Mouse (Mus musculus) hindbrain, embryonic 11.5 days (tissue): ENCODE measurements at regions not wholly inside any gene's neighbourhood (a gene's known extent, or its start where the extent isn't known, plus 50 kb on each side); places are given as distances from the start of the nearest gene placed in this dataset.

ENCODE experiments used
- ATAC-seq: fragments of 200-750 bp; cut with Nextera tagmentation; 2 replicates; pipeline ENCODE4 v1.8.0; 2017; ENCODE audit warnings: mild to moderate bottlenecking, moderate TSS enrichment, moderate library complexity; ENCODE audit not compliant: low FRiP score
- DNase-seq: peaks from one replicate; pipeline ENCODE4 v3.0.0-alpha.2; 2015; ENCODE audit warnings: low spot score
- H3K27ac ChIP-seq: fragments of 300-500 bp; sonication (generic); 2 replicates; pipeline ENCODE4 v1.5.1; 2014; ENCODE audit warnings: mild to moderate bottlenecking, low read depth, low read length
- H3K27me3 ChIP-seq: fragments of 300-500 bp; sonication (generic); 2 replicates; pipeline ENCODE4 v1.6.1; 2014; ENCODE audit warnings: mild to moderate bottlenecking, low read length, moderate library complexity, mixed read lengths; ENCODE audit not compliant: control insufficient read depth, insufficient read depth
- H3K36me3 ChIP-seq: fragments of 300-500 bp; sonication (generic); 2 replicates; pipeline ENCODE4 v1.6.1; 2014; ENCODE audit warnings: mild to moderate bottlenecking, low read length, moderate library complexity, mixed read lengths; ENCODE audit not compliant: control insufficient read depth, insufficient read depth
- H3K4me1 ChIP-seq: fragments of 300-500 bp; sonication (generic); replicated peaks from 2 replicates; pipeline ENCODE4 v1.6.1; 2014; ENCODE audit warnings: low read length, mixed read lengths; ENCODE audit not compliant: control insufficient read depth, insufficient read depth
- H3K4me2 ChIP-seq: fragments of 300-500 bp; sonication (generic); replicated peaks from 2 replicates; pipeline ENCODE4 v1.6.1; 2014; ENCODE audit warnings: mild to moderate bottlenecking, low read depth, low read length
- H3K4me3 ChIP-seq: fragments of 300-500 bp; sonication (generic); 2 replicates; pipeline ENCODE4 v1.5.1; 2014; ENCODE audit warnings: low read depth, low read length
- H3K9ac ChIP-seq: fragments of 300-500 bp; sonication (generic); 2 replicates; pipeline ENCODE4 v1.6.1; 2014; ENCODE audit warnings: low read depth, low read length
- H3K9me3 ChIP-seq: fragments of 300-500 bp; sonication (generic); 2 replicates; pipeline ENCODE4 v1.6.1; 2016; ENCODE audit warnings: low read length; ENCODE audit not compliant: control insufficient read depth
- WGBS: fragments of 180-500 bp; shearing (Covaris S2); extraction: QIAGEN DNeasy Blood & Tissue Kit; methylation state at CpG from one replicate; pipeline ENCODE4 v1.1.7; 2014; 5-methylcytosine and 5-hydroxymethylcytosine counted together

- no peak for ATAC-seq
- H3K27me3 ChIP-seq = no peaks in the 10 kb centered on the region
- H3K9ac ChIP-seq = no peak overlapping the region
- H3K4me3 ChIP-seq = no peak overlapping the region
- no peak overlapping the region for H3K27ac ChIP-seq
- 89% methylated on average over 2 of the region's 2 CpGs for WGBS
- no peaks in the 10 kb centered on the region for H3K9me3 ChIP-seq
- H3K4me1 ChIP-seq = no peaks in the 10 kb centered on the region
- DNase-seq = no peak
- no peak overlapping the region for H3K4me2 ChIP-seq
- H3K36me3 ChIP-seq = no peaks in the 10 kb centered on the region
These were observed 417.3 kb upstream of the Adamts5 start for GRCm38 (mm10) chr16:86318898-86319297.

DNA sequence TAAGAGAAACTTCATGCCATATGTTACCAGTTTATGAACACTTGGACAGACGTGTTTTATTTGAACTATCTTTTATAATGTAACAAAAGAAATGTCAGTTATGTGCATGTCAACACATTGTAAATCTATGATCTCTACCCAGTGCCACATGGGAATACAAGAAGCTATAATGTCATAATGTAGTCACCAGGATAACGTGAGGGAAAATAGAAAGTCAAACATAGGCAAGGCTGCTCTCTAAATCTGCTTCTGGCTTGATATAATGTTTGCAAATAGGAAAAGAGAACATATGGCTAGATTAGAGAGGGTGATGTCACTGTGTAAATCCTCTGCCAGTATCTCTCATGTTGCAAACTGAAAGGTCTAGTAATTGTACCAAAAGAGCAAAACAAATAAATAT, 408.1 kb upstream of the Adamts5 start:
- Histone ChIP-seq H3K9me3 (no peaks in the 10 kb centered on the region), H3K36me3 (no peaks in the 10 kb centered on the region), H3K4me2 (no peak overlapping the region), H3K9ac (no peak overlapping the region), H3K4me1 (no peaks in the 10 kb centered on the region), H3K4me3 (no peak overlapping the region), H3K27ac (no peak overlapping the region), H3K27me3 (no peaks in the 10 kb centered on the region)
- DNase-seq (no peak), ATAC-seq (no peak)
- 73% methylated on average over 2 of the region's 2 CpGs for WGBS

- 93% methylated on average over 2 of the region's 2 CpGs for WGBS
- Histone ChIP-seq H3K4me3 (no peak overlapping the region), H3K9ac (no peak overlapping the region), H3K27ac (no peak overlapping the region), H3K36me3 (no peaks in the 10 kb centered on the region), H3K4me1 (no peaks in the 10 kb centered on the region), H3K9me3 (no peaks in the 10 kb centered on the region), H3K27me3 (no peaks in the 10 kb centered on the region), H3K4me2 (no peak overlapping the region)
- no peak for ATAC-seq
- DNase-seq = no peak
These were observed 402.2 kb upstream of the Adamts5 start for GRCm38 (mm10) chr16:86303869-86304268.

- peak; percentile 43; the same call in 1 of the 2 replicates for ATAC-seq
- Histone ChIP-seq H3K36me3 (no peaks in the 10 kb centered on the region), H3K9me3 (no peaks in the 10 kb centered on the region), H3K4me1 (no peaks in the 10 kb centered on the region), H3K4me2 (no peak overlapping the region), H3K27me3 (no peaks in the 10 kb centered on the region), H3K27ac (no peak overlapping the region), H3K4me3 (no peak overlapping the region), H3K9ac (no peak overlapping the region)
- 76% methylated on average over 3 of the region's 3 CpGs for WGBS
- peak; percentile 5 for DNase-seq
These were observed 401.0 kb upstream of the Adamts5 start for GRCm38 (mm10) chr16:86302451-86303145.

- WGBS = 89% methylated on average over 2 of the region's 2 CpGs
- Histone ChIP-seq H3K4me1 (no peaks in the 10 kb centered on the region), H3K27me3 (no peaks in the 10 kb centered on the region), H3K4me2 (no peak overlapping the region), H3K9me3 (no peaks in the 10 kb centered on the region), H3K27ac (no peak overlapping the region), H3K9ac (no peak overlapping the region), H3K4me3 (no peak overlapping the region), H3K36me3 (no peaks in the 10 kb centered on the region)
- DNase-seq (no peak), ATAC-seq (no peak)
These were observed 392.8 kb upstream of the Adamts5 start for GRCm38 (mm10) chr16:86294436-86294835.

DNA sequence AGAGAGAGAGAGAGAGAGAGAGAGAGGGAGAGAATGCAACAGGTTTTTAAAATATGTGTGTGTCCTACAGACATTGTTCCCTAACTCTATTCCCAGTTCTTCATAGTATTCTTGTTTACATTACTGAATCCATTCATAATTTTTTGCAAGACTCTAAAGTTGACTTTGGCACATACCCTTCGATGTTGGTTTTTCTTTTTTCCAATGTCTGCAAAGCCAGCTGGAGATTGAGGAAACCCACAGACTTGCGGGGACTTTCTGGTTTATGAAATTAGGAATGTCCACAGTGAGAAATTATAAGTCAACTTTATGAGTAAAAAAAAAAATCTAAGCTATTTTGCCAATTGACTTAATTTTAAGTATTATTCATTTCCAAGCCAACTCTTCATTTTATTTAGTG, 379.7 kb upstream of the Adamts5 start:
- ATAC-seq = no peak
- Histone ChIP-seq H3K4me2 (no peak overlapping the region), H3K36me3 (no peaks in the 10 kb centered on the region), H3K27ac (no peak overlapping the region), H3K9me3 (no peaks in the 10 kb centered on the region), H3K9ac (no peak overlapping the region), H3K27me3 (no peaks in the 10 kb centered on the region), H3K4me3 (no peak overlapping the region), H3K4me1 (no peaks in the 10 kb centered on the region)
- 89% methylated on average over 2 of the region's 2 CpGs for WGBS
- DNase-seq = no peak

GRCm38 (mm10) chr16:86277031-86277430, 375.4 kb upstream of the Adamts5 start:
- DNase-seq = no peak
- no peak overlapping the region for H3K4me2 ChIP-seq
- WGBS = 91% methylated on average over 1 of the region's 1 CpGs
- no peaks in the 10 kb centered on the region for H3K4me1 ChIP-seq
- H3K27me3 ChIP-seq = no peaks in the 10 kb centered on the region
- no peaks in the 10 kb centered on the region for H3K36me3 ChIP-seq
- no peak overlapping the region for H3K9ac ChIP-seq
- no peaks in the 10 kb centered on the region for H3K9me3 ChIP-seq
- no peak overlapping the region for H3K27ac ChIP-seq
- H3K4me3 ChIP-seq = no peak overlapping the region
- ATAC-seq = no peak

DNA sequence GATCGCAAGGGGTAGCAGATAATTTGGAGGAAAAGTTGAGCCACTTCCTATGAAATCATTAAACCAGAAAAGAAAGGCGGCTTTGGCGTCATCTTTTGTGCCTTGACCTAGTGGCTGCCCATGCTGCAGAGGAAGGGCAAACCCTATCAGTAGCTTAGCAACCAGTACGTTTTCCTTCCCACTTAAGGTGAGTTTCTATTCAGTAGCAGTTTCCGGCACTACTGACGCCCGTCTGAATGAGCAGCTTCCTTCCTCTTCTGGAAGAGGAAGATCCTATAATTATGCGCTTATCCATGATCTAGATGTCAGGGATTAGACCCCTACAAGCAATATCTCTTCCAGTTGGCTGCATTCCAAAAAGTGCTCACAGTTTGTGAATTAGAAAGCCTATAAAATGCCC, 360.0 kb upstream of the Adamts5 start:
- ATAC-seq (no peak), DNase-seq (no peak)
- Histone ChIP-seq H3K36me3 (no peaks in the 10 kb centered on the region), H3K27me3 (no peaks in the 10 kb centered on the region), H3K9ac (no peak overlapping the region), H3K4me3 (no peak overlapping the region), H3K4me2 (no peak overlapping the region), H3K27ac (no peak overlapping the region), H3K4me1 (no peaks in the 10 kb centered on the region), H3K9me3 (no peaks in the 10 kb centered on the region)
- WGBS = 67% methylated on average over 8 of the region's 8 CpGs

DNA sequence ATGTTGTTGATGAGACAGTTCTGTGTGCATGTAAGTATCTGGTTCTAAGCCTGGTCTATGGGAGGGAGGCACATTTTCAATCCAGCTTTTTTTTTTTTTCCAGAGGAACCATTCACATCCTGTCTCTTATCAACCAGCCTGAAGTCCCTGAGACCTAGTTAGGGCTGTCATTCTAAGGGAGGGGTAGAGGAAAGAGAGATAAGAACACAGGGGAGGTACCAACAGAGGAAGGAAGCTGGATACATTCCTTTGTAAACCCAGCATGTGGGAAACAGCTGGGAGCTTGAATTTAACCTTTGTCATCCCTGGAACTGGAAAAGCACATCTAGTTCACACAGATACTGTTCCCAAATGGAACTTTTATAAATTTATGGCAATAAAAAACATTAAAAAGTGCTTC, 351.0 kb upstream of the Adamts5 start:
- DNase-seq = no peak

More for the DNA sequence above, 351.0 kb upstream of the Adamts5 start:
- H3K27ac ChIP-seq = no peak overlapping the region
- no peaks in the 10 kb centered on the region for H3K36me3 ChIP-seq
- no peaks in the 10 kb centered on the region for H3K9me3 ChIP-seq
- no peaks in the 10 kb centered on the region for H3K27me3 ChIP-seq
- no peaks in the 10 kb centered on the region for H3K4me1 ChIP-seq
- no peak overlapping the region for H3K4me2 ChIP-seq
- no peak for ATAC-seq
- no peak overlapping the region for H3K9ac ChIP-seq
- H3K4me3 ChIP-seq = no peak overlapping the region
